Mouse (Mus musculus) forebrain, embryonic 14.5 days (tissue): ENCODE results near the gene Spocd1. TPM values are rescaled to one million over a fixed set of nuclear protein-coding genes. Genes with fewer than 3 reads are reported as not detected.
"Not testable (repeated sequence)": the region's sequence is repeated elsewhere in the genome, so short reads cannot be mapped to it uniquely, and the experiment has no call there.

Experiments used
- ATAC-seq: fragments of 200-750 bp; cut with Nextera tagmentation; 2 replicates; pipeline ENCODE4 v1.8.0; 2017; ENCODE audit warnings: mild to moderate bottlenecking, moderate library complexity
- DNase-seq: peaks from one replicate; pipeline ENCODE4 v3.0.0-alpha.2; 2015; ENCODE audit warnings: low spot score
- H3K27ac ChIP-seq: fragments of 300-500 bp; sonication (generic); 2 replicates; pipeline ENCODE4 v1.5.1; 2014; ENCODE audit warnings: low read depth, mild to moderate bottlenecking, control low read depth, low read length, moderate library complexity
- H3K27me3 ChIP-seq: fragments of 300-500 bp; sonication (generic); replicated peaks from 2 replicates; pipeline ENCODE4 v1.6.1; 2014; ENCODE audit warnings: low read length, control low read depth, mixed read lengths; ENCODE audit not compliant: control insufficient read depth, insufficient read depth
- H3K36me3 ChIP-seq: fragments of 300-500 bp; sonication (generic); 2 replicates; pipeline ENCODE4 v1.6.1; 2014; ENCODE audit warnings: low read length, control low read depth; ENCODE audit not compliant: control insufficient read depth, insufficient read depth
- H3K4me1 ChIP-seq: fragments of 300-500 bp; sonication (generic); 2 replicates; pipeline ENCODE4 v1.6.1; 2014; ENCODE audit warnings: antibody characterized with exemption, low read length, control low read depth; ENCODE audit not compliant: control insufficient read depth, insufficient read depth
- H3K4me2 ChIP-seq: fragments of 300-500 bp; sonication (generic); 2 replicates; pipeline ENCODE4 v1.6.1; 2014; ENCODE audit warnings: mild to moderate bottlenecking, control low read depth, low read length
- H3K4me3 ChIP-seq: fragments of 300-500 bp; sonication (generic); 2 replicates; pipeline ENCODE4 v1.5.1; 2014; ENCODE audit warnings: low read depth, low read length, control low read depth
- H3K9ac ChIP-seq: fragments of 300-500 bp; sonication (generic); 2 replicates; pipeline ENCODE4 v1.6.1; 2014; ENCODE audit warnings: mild to moderate bottlenecking, low read length, control low read depth, moderate library complexity
- H3K9me3 ChIP-seq: fragments of 300-500 bp; sonication (generic); replicated peaks from 2 replicates; pipeline ENCODE4 v1.6.1; 2016; ENCODE audit warnings: low read length, control low read depth, mixed read lengths; ENCODE audit not compliant: control insufficient read depth
- WGBS: fragments of 180-500 bp; shearing (Covaris S2); extraction: QIAGEN DNeasy Blood & Tissue Kit; methylation state at CpG from one replicate; pipeline ENCODE4 v1.1.7; 2014; 5-methylcytosine and 5-hydroxymethylcytosine counted together
- polyA plus RNA-seq: library from polyadenylated mRNA; unstranded; fragments of >200 nt; fragmentation: Nextera tagmentation; extraction: Ambion mirVana; gene quantifications from 2 replicates; pipeline ENCODE4 v1.2.1, GENCODE M21; 2014

Spocd1 gene
- polyA plus RNA-seq, 1 experiment from 2014 or later = not detected

GRCm38 (mm10) chr4:129898815-129899214 lies 30.2 kb upstream of the Spocd1 start:
- H3K4me1 ChIP-seq, H3K27me3 ChIP-seq, H3K27ac ChIP-seq, ATAC-seq, H3K4me3 ChIP-seq, H3K9ac ChIP-seq, DNase-seq, H3K4me2 ChIP-seq, H3K9me3 ChIP-seq, H3K36me3 ChIP-seq: not testable (repeated sequence)
- WGBS = 94% methylated on average over 18 of the region's 18 CpGs

- no peak for DNase-seq
- no peak for ATAC-seq
- H3K9me3 ChIP-seq = no peaks in the 10 kb centered on the region
- no peaks in the 10 kb centered on the region for H3K27me3 ChIP-seq
- no peak overlapping the region for H3K9ac ChIP-seq
- no peaks in the 10 kb centered on the region for H3K4me1 ChIP-seq
- WGBS = 80% methylated on average over 4 of the region's 4 CpGs
- H3K36me3 ChIP-seq = no peaks in the 10 kb centered on the region
- no peak overlapping the region for H3K27ac ChIP-seq
- no peak overlapping the region for H3K4me3 ChIP-seq
- no peak overlapping the region for H3K4me2 ChIP-seq
These were observed 26.7 kb upstream of the Spocd1 start for GRCm38 (mm10) chr4:129902394-129902793.

GRCm38 (mm10) chr4:129903577-129903976 lies 25.5 kb upstream of the Spocd1 start:
- no peaks in the 10 kb centered on the region for H3K4me1 ChIP-seq
- ATAC-seq = no peak
- no peak for DNase-seq
- 62% methylated on average over 3 of the region's 3 CpGs for whole genome bisulfite sequencing
- H3K4me3 ChIP-seq = no peak overlapping the region
- H3K36me3 ChIP-seq = no peaks in the 10 kb centered on the region
- H3K27me3 ChIP-seq = no peaks in the 10 kb centered on the region
- no peaks in the 10 kb centered on the region for H3K9me3 ChIP-seq
- H3K4me2 ChIP-seq = no peak overlapping the region
- no peak overlapping the region for H3K9ac ChIP-seq
- H3K27ac ChIP-seq = no peak overlapping the region

- H3K4me2 ChIP-seq = no peak overlapping the region
- no peaks in the 10 kb centered on the region for H3K36me3 ChIP-seq
- H3K9me3 ChIP-seq = no peaks in the 10 kb centered on the region
- no peak overlapping the region for H3K4me3 ChIP-seq
- no peaks in the 10 kb centered on the region for H3K27me3 ChIP-seq
- H3K27ac ChIP-seq = no peak overlapping the region
- ATAC-seq = no peak
- no peak overlapping the region for H3K9ac ChIP-seq
- no peak for DNase-seq
- WGBS = 81% methylated on average over 3 of the region's 3 CpGs
- H3K4me1 ChIP-seq = no peaks in the 10 kb centered on the region
These were observed 24.0 kb upstream of the Spocd1 start for GRCm38 (mm10) chr4:129905032-129905431.

- DNase-seq = no peak
- ATAC-seq = no peak
- H3K27ac ChIP-seq = no peak overlapping the region
These were observed 23.0 kb upstream of the Spocd1 start for GRCm38 (mm10) chr4:129906016-129906415.

GRCm38 (mm10) chr4:129908836-129909235 lies 20.2 kb upstream of the Spocd1 start:
- Histone ChIP-seq H3K9me3 (no peaks in the 10 kb centered on the region), H3K4me1 (no peaks in the 10 kb centered on the region), H3K9ac (no peak overlapping the region), H3K27ac (no peak overlapping the region), H3K27me3 (no peaks in the 10 kb centered on the region), H3K36me3 (no peaks in the 10 kb centered on the region), H3K4me2 (no peak overlapping the region), H3K4me3 (no peak overlapping the region)
- DNase-seq = no peak
- ATAC-seq = no peak
- 76% methylated on average over 3 of the region's 3 CpGs for WGBS

More at GRCm38 (mm10) chr4:129906016-129906415, 23.0 kb upstream of the Spocd1 start:
- no peak overlapping the region for H3K4me3 ChIP-seq
- no peaks in the 10 kb centered on the region for H3K27me3 ChIP-seq
- no peaks in the 10 kb centered on the region for H3K9me3 ChIP-seq
- WGBS = 82% methylated on average over 13 of the region's 13 CpGs
- no peak overlapping the region for H3K4me2 ChIP-seq
- no peak overlapping the region for H3K9ac ChIP-seq
- H3K36me3 ChIP-seq = no peaks in the 10 kb centered on the region
- no peaks in the 10 kb centered on the region for H3K4me1 ChIP-seq

- Histone ChIP-seq H3K27me3 (no peaks in the 10 kb centered on the region), H3K4me3 (no peak overlapping the region), H3K9me3 (no peaks in the 10 kb centered on the region), H3K36me3 (no peaks in the 10 kb centered on the region), H3K27ac (no peak overlapping the region), H3K9ac (no peak overlapping the region), H3K4me2 (no peak overlapping the region), H3K4me1 (no peaks in the 10 kb centered on the region)
- 78% methylated on average over 4 of the region's 4 CpGs for WGBS
- DNase-seq (no peak), ATAC-seq (no peak)
These were observed 19.8 kb upstream of the Spocd1 start for GRCm38 (mm10) chr4:129909261-129909731.

- Histone ChIP-seq H3K27ac (no peak overlapping the region), H3K4me1 (peaks cover 4% of the 10 kb centered on the region; the same call in 1 of the 2 replicates), H3K4me2 (no peak overlapping the region), H3K27me3 (no peaks in the 10 kb centered on the region), H3K4me3 (no peak overlapping the region), H3K36me3 (no peaks in the 10 kb centered on the region), H3K9ac (no peak overlapping the region), H3K9me3 (no peaks in the 10 kb centered on the region)
- ATAC-seq (no peak), DNase-seq (no peak)
- 78% methylated on average over 3 of the region's 3 CpGs for WGBS
These were observed 16.1 kb upstream of the Spocd1 start for GRCm38 (mm10) chr4:129912998-129913397.

- no peak overlapping the region for H3K27ac ChIP-seq
- H3K4me2 ChIP-seq = no peak overlapping the region
- 20% methylated on average over 16 of the region's 16 CpGs for WGBS
- ATAC-seq (no peak), DNase-seq (peak; percentile 10)
- H3K4me3 ChIP-seq = no peak overlapping the region
- no peaks in the 10 kb centered on the region for H3K36me3 ChIP-seq
- H3K9ac ChIP-seq = no peak overlapping the region
- peaks cover 4% of the 10 kb centered on the region; the same call in 1 of the 2 replicates for H3K4me1 ChIP-seq
- no peaks in the 10 kb centered on the region for H3K27me3 ChIP-seq
- no peaks in the 10 kb centered on the region for H3K9me3 ChIP-seq
These were observed 15.0 kb upstream of the Spocd1 start for GRCm38 (mm10) chr4:129913761-129914644.
